Mouse (Mus musculus) retina, embryonic 14.5 days (tissue): ENCODE data around the gene Prdm13.

Experiments used
- DNase-seq: peaks from one replicate; pipeline ENCODE4 v3.0.0-alpha.2; 2015; ENCODE audit warnings: low spot score

The Prdm13 gene

DNA sequence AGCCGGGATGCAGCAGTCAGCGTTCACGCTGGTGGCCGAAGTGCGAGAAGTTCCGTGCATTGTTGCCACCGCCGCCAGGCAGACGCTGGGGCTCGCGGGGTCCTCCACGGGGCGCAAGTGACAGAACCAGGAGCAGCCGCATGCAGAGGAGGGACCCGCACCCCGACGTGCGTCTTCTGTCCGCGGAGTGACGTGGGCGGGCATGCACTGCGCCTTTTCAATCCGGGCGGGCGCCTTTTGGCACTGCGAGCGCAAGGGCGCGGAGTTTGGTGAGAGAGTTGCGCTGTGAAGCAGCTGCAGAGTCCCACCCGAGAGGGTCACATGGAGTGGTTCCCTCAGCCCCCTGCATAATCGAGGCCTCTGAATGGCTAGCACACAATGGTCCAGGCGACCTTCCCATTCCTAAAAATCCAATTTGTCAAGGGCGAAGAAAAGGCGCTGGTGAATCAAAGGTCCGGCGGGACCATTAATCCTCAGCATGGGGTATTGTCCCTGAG, at the start of gene Prdm13:
TSS of gene Prdm13 (minus strand) at position 369 of the 497 bp plus-strand sequence.
- DNase-seq, result peak; percentile 53

DNA sequence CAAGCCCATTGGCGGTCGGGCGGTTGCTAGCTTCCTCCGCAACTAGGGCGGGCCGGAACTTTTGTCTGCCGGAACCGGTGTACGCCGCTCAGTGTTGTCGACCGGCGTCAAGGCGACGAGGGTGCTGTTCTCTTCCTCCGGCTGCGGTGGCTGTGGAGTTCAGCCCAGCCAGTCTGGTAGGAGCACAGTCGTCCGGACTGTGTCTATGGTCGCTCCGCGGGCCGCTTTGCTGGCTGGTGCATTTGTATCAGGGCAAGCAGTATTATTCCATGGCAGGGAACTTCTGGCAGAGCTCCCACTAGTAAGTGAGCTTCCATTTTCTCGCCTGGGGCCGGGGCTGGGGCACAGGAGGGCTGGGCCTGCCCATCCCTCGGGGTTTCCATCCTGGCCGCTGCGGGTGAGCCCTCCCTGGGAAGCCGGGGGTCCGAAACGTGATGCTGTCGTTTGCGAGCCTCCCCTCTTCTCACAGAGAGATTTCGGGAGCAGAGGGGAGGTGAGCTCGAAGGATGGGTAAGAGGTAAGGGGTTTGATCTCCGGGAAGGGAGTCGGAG, 41.9 kb upstream of the Prdm13 start, which contains the start of gene Ccnc:
TSS of gene Ccnc (plus strand) at position 87 of the 551 bp plus-strand sequence.
- peak; percentile 93 for DNase-seq

DNA sequence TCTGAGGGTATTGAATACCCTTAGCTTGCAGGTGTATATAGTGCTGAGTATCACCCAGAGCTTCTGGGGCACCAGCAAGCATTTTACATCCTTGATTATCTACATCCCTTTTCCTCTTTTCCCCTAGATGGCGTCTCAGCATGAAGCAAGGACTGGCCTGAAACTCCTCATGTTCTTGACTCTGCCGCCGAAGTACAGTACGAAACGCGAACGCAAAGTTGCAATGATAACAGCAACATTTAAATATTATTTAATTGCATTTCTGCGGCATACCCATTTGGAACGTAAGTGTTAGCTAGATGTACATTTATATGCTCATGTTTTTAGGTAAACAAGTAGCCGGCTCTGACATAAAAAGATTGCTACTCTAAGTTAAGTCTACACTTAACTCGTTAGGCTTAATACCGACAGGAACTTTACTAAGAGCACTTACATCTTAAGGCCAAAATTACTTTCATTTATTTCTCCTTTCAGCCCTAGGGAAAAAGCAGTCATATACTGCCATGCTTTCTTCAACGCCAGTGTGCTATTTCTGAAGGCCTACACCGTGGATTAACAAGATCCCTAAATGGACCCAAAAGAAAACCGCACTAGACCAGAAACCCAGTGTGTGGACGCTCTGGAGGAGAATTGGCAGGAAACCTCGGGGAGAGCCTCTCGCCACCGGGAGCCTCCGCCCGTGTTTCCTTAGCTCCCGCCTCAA, 41.3 kb upstream of the Prdm13 start:
- peak; percentile 71 for DNase-seq

DNA sequence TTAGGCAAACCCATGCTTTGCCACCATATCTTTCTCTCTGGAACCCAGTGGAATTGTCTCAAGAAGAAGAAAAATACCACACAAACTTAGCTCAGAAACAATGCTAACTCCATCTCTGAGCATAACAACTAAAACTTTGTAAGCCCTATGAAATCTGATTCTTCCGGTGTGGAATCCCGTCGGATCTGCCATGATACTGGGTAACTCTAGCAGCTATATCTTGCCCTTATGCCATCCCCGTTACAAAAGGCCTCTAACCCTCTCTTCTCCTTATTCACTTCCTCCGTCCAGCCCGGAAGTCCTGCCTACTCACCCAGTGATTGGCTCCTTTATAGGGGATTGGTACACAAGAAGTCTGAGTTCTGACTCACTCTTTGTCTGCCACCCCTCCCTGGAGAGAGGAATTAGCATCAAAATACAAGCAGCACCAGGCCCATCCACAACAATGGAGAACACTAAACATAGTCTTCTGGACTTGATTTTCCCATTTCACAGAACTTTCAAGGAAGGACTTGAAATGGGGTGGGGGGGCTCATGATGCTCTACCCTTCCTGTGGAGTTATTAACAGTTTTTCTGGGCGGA, 37.1 kb upstream of the Prdm13 start:
- DNase-seq, result no peak

DNA sequence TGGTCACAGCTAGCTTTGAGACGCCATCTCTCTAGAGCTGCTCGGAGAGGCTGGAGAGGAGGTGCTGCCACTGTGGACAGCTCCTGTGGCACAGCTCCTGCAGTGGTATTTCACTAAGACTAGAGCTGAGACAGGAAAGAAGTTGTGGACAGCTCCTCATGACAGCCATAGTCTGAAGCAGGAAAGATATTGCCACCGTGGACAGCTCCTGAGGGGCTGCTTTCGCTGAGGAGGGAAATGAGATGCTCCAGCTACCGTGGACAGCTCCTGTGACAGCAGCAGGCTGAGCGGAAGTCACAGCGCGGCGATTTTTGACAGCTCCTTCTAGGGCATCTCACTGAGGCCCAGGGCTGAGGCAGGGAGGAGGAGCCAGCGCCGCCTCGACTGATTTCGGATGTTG, 26.4 kb upstream of the Prdm13 start:
- peak; percentile 87 for DNase-seq

DNA sequence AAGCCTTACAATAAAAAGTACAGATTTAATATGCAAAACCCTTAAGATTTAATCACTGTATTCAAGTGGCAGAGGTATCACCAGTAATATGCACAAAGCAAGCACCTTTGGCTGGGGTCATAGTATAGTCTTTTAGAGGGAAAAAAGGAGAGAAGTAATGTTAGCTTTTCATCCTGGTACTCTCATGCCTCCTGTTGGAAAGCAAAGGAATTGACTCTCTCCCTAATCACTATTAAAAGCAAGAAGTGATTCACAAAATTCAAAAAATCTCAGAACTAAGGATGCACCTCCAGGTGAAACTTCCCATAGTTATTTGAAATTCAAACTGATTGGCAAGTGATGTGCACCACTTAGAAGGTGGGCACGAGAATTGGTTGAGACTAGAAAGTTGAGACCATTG, 19.3 kb upstream of the Prdm13 start:
- DNase-seq, result no peak

DNA sequence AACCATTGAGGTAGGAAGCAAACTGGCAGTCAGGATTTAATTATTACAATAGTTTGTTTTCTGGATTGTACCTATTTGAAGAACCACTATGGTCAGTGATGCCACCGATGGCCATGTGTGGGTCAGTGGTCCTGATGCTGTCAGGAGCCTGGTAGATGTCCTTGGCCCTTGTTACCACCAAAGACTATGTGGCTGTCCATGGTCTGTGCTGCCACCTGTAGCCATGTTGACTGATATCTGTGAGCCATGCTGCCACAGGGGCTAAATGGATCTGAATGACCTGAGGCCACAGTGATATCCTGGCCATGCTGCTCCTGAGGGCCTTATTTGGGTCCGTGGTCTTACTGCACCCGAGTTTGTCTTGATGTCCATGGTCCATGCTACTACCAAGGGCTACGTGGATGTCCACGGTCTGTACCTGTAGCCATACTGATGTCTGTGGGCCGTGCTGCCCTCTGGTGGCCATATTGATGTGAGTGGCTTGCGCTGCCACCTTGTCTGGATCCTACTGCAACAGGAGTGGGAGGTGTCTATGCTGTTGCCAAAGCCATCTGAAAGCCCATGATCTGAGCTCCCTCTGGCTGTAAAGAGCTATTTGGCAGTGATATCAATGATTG, 10.0 kb upstream of the Prdm13 start:
- peak; percentile 76 for DNase-seq

DNA sequence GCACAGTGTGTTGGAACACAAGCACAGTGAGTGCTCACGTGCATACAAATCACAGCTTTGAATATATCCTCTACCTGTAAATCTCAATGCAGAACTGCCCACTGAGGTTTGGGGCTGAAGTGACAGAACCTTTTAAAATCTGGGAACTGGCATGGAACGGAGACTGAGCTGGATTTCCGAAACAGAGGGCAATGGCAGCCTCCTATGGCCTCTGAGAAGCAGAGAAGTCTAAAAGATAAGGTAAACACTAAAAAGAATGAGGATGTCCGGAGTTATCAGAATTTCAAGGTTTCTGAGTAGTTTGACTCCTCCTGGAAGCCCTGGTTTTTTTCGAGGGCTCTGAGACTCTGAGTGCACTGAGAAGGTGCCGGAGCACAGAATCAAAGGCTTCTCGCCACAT, 4.5 kb upstream of the Prdm13 start:
- DNase-seq, result peak; percentile 23

DNA sequence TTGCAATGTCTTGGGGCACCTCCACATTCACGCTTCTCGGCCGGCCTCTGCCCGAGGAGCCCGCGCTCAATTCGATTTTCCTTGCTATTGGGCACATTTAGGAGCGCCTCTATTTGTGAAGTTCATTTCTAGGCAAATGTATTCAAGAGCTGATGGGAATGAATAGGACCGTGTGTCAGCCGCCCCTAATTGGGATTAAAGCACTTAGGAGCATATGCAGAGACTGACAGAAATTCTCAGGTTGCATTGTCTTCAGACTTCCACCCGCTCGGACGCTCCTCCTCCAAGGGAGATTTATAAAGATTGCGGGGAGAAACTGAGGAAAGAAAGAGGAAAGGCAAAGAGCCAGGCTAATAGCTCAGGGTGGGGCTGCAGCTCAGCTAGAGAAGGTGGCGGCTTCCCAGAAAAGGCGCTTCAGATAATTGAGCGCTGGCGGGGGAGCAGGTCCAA, 3.8 kb upstream of the Prdm13 start:
- peak; percentile 36 for DNase-seq

DNA sequence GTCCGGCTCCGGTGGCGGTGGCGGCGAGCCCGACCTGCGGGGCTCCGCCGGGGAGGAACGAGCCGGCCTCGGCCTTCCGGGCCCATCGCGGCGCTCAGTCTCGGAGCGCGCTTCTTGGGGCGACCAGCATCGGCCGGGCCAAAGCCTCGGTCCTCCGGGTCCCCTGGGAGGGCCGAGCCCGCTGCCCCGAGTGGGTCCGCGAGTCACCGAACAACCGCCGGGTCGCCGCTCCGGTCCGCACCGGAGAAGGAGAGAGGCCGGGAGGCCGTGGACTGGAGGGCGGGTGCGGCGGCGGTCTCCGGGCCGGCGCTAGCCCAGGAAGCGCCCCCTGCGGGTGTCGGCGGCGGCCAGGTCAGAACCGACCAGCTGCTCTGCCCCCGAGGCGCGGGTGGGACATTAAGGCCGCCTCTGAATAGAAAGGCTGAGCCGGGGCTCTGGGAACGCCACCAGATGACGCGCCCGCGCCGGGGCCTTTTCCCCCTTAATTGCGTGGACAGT, 3.0 kb upstream of the Prdm13 start:
- DNase-seq, result peak; percentile 73

DNA sequence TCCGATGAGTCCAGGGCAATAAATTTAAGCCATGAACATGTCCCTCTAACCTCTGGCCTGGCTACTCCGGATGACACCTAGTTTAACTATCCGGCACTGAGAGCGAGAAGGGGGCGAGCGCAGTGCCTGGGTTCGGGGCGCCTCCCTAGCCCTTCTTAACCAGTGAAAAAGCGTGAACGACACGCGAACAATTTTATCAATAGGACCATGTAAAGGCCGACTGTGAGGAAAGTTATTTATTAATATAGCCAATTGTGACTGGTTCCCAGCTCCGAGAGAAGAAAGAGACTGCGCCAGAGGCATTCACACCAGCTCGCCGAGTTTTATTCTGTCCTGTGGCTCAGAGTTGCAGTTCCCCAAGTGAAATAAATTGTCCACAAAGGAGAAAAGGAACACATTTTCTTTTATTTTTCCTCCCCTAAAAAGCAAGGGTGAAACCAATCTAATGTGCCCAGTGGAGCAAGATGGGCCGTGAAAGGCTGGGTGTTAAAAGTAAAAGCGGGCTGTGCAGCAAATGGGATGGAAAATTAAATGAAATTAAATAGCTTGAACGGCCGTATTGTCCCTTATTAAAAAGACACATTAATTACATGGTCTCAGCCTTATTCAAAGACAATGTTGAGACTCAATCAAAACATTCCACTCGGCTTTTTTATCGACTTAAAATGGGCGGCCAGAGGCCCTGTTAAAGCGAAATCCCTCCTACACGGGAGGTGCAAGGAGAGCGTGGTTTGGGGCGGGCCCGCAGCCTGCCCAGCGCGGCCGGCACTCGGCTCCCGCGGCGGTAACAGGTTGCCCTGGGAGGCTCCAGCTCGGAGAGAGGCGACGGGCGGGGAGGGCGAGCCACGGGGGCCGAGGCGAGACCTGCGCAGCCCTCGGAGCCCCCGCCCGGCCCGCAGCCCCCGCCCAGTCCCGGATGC, 2.3 kb upstream of the Prdm13 start:
- DNase-seq, result peak; percentile 50

DNA sequence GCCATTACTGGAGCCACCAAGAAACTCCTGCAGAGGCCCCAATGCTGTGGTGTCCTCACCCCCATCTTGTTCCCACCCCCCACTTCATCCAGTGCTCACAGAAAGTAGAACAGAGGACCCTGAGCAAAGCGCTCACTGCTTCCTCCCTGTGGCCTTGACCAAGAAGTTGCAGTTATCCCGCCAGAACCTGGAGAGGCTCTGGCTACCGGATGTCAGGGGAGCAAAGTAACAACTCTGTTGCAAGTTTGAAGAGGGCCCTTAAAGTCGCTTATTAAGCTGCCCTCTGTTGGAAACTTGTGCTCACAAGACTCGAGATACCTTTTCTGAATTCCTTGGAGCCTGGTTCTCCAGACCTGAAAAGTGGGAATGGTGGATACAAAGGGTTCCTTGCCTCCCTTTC, 1.2 kb upstream of the Prdm13 start:
- DNase-seq, result peak; percentile 61

DNA sequence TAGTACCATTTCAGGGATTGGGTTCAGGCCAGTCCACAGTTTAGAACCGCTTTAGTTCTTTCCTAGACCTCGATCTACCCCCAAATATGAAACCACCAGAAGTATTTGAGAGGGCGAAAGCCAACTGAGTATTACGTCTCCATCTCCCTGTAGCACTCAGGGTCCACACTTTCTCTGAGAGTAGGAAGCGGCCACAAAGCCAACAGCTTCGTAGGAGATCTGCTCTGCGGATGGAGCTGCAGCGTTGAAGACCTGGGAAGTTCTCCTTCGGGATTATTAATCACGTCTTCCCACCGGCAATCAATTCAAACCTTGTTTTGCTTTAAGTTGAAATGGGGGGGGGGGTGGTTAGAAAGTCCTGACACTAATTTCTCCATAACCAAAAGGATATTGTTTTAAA, 653 bp upstream of the Prdm13 start:
- DNase-seq, result no peak

DNA sequence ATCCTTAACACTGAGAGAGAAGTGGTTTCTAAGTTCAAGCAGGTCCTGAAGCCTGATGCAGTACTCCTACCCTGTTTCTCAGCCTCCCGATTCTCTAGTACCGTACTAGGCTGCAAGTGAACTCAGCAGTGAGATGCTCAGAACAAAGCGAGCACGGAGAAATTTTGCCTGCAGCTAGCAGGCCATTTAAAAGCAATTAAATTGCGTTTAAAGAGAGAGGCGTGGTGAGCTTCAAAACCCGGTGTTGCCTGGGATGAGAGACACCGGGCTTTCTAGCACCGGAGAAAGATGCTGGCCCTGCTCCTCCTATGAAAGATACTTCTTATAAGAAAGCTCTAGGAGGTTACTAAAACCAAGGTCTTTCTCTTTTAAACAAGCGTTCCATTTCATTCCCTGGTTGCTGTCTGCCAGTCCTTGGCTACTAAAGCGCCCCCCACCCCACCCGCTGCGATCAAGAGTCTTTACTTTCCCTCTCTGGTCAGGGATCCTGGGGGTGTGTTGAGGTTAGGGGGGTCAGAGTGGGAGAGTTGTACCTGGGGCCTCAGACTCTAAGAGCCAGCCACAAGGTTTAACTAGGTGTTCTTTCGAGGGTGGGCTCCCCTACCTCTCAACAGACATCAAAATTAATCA, 1.3 kb downstream of the Prdm13 start:
- peak; percentile 20 for DNase-seq

DNA sequence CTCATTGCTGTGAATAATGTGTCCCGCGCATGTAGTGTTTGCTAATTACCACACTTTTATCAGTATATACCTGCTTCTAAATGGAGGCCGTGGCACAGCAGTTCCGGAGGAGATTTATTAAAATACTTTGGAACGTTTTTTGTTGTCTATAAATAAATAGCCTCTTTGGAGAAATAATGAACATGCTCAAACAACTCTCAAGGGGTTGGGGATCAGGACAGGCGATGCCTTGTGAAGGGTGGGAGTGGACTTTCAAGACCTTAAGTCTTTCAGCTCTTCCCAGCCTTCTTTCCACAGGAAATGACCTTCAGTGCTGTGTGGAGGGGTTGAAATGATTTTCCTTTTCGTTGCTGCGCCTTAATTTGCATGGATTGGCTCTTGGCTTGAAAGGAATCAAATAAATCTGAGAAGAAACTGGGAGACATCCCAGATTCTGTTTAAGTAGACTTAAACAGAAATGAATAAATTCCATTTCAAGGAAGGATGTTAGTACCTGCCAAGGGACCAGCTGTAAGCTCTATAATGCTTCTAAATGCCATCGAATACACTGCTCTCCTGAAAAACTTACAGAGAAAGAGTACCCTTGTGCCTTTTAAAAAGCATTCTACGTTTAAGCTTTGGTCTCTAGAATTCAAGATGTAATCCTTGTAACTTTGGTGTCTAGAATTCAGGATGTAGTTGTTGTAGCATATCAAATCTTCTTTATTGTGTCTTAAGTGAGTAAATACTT, 3.2 kb downstream of the Prdm13 start:
- peak; percentile 18 for DNase-seq

DNA sequence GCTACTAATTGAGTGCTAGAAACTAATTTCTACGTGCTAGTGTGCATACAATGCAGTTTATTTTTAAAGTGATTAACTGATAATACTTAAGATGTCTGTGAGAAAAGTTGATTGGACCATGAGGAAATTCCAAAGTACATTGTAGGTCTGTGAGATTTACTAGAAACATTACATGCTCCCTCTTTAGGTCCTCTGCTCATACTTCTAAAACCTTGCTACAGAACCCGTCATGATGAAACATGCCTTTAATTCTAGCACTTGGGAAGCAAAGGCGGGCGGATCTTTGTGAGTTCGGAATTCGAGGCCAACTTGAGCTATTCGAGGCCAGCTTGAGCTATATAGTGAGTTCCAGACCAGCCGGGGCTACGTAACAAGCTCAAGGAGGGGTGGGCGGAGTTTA, 4.8 kb downstream of the Prdm13 start:
- DNase-seq, result peak; percentile 24

DNA sequence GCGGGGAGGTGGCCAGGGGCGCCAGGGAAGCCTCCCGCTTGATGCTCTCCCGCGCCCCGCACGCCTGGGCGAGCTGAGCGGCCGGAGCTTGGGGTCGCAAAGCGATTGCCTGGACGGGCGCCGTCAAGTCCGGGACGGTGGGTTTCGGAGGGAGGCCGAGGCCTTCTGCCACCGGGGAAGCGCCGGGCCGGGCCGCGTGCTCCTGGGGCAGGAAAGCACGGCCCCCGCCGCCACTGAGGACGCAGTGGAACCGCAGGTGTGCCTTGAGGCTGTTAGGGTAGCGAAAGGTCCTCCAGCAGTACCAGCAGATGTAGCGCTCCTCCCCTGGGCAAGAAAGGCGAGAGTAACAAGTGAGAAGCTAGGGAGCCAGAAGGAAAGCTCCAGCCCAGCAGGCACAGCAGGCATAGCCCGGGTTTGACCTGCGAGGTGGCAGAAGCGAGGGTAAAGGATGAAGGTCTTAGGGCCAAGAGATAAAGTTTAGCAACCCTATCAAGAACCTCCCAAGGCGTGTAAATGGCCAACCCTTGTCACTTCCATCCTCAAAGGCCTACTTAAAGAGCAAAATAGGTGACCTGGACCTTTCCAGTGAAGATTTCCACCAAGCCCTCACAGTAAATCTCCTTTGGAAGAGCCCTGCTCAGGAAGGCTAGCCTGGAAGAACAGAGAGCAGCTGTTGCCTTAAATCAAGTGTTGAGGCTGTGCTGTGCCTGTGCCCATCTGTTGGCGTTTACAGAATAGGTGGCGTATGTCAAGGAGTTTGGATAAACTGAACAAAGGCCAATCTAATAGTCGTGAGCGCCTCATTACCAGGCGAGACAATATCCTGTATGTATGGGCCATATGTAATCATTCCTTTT, 5.9 kb downstream of the Prdm13 start:
- peak; percentile 42 for DNase-seq

DNA sequence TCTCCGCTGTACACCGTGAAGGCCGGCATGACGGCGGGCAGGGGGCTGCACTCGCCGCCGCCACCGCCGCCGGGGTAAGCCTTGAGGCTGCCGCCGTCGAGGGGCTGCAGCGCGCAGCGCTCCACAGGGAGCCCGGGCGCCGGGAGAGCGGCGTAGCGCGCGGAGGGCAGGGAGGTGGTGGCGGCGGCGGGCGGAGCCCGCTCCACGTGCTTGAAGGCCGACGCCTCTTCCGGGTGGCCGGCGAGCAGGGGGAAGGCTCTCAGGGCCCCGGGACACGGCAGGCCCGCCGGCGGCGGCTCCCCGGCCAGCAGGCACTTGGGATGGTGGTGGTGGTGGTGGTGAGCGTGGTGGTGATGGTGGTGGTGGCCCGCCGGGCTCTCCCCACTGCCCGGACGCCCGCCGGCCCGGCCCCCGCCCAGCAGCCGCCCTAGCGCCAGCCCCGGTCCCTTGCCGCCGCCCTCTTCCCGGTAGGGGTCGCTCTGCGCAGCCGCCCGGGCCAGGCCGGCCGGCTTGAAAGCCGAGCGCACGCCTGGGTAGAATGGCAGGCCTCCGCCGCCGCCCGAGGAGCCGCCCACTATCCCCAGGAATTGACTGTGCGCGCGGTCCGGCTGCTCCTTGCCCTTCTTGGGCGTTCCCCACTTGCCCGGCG, 6.7 kb downstream of the Prdm13 start:
- peak; percentile 75 for DNase-seq
